Mouse (Mus musculus): Measurements from ENCODE around the gene Endod1. TPM values are rescaled to one million over a fixed set of nuclear protein-coding genes. Genes with fewer than 3 reads are reported as not detected.

Endod1 gene
- total RNA-seq, 2 experiments from 2014 or later, result 19.1 to 20.1 TPM

DNA sequence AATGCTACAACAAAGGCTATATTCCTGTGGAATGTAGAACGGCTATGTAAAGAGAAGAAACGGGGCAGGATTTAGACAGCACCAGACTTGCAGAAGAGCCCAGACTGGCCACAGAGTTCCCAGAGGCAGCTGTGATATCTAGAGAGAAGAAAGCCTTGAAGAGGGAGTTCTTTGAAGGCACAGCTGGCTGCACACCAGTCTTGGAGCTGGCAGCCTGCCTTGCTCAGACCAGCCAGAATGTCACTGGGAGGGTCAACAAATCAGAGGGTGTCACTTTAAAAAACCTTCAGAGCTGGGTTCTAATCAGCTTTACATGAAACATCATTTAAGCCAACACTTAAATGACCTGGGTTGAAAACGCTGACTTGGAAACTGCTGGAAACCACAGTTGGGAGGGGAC is 42.6 kb downstream of the Endod1 start:
- ATAC-seq (replicated peaks; ENCODE audit: poor library complexity), result no peak

DNA sequence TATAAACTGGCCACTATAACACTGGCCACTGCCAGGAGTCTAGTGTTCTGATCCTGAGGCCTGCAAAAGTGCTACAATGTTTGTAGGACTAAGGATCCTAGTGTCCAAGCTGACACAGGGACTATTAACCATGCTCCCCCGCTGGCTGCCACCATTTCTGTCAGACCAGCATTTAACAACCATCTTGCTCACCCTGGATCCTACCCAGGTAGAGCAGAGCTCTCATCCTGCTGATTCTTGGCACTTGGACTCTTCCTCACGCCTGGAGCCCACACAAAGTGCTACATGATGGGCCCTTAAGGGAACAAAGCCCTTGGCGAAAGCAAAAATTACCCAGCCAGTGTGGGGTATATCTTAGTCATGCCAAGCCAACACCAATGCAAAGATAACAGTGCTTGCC is 44.4 kb downstream of the Endod1 start:
- no peak for ATAC-seq (replicated peaks; ENCODE audit: poor library complexity)

DNA sequence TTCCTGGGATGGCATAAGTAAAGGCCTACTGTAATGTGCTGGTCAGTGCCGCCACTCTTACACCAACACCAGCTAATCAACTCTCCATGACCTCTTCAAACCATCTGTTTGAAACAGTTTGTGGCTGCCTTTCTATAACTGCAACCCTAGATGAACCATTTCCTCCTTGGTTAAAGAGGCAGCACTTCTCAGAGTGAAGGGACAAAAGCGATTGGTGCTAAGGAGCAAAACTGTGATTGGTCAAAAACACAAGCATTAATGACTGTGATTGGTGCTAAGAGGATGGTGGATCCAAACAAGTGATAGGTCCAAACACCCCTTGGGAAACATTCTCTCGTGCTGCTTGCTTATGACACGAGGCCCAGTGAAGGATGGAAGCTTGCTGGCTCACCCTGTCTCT is 45.5 kb downstream of the Endod1 start:
- ATAC-seq (replicated peaks; ENCODE audit: poor library complexity), result no peak

DNA sequence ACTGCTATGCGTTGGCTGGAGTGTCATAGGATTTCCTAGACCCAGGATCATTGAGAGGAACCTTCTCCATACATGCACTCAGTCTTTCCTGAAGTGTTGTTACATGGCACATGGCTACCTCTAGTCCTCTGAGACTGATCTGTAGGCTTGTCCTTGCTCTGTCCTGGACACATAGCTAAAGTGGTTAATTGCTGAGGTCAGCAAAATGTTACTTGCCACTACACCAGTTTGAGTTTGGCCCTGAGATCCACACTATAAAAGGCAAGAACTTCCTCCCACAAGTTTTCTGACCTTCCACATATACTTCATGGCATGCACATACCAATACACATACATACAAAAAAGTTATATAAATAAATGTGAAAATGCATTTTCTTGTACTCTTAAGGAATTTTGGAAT is 64.7 kb downstream of the Endod1 start:
- no peak for ATAC-seq (replicated peaks; ENCODE audit: poor library complexity)

DNA sequence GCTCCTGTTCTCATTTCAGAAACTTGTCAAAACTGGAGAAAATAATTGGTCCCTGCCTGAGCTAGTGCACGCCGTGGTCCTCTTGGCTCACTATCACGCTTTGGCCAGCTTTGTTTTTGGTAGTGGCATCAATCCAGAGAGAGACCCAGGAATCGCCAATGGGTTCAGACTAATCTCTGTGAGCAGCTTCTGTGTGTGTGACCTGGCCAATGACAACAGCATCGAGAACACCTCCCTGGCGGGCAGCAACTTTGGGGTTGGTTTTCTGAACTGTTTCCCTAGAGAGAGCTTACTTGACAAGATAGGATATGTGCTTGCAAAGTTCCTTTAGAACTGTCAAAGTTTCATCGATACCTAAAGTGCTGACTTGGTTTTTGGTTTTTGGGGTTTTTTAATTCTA is 66.8 kb downstream of the Endod1 start:
- ATAC-seq (replicated peaks; ENCODE audit: poor library complexity), result no peak

DNA sequence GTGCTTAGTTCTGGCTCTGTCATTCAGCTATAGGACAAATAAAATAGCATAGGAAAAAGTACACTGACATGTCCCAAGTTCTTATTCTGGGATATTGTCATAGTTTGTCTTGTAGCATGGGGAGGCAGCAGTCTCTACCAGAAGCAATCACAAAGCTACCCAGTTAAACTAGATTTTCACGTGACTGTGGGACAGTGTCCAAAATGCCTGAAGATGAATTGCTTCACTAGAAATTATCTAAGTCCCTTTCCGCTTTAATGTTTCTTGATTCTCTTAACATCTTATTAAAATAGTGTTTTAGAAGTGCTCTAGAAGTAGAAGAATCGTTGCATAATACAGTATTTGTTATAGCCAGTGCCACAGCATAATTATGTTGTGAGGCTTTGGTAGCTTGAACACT is 67.3 kb downstream of the Endod1 start:
- ATAC-seq (replicated peaks; ENCODE audit: poor library complexity), result no peak

DNA sequence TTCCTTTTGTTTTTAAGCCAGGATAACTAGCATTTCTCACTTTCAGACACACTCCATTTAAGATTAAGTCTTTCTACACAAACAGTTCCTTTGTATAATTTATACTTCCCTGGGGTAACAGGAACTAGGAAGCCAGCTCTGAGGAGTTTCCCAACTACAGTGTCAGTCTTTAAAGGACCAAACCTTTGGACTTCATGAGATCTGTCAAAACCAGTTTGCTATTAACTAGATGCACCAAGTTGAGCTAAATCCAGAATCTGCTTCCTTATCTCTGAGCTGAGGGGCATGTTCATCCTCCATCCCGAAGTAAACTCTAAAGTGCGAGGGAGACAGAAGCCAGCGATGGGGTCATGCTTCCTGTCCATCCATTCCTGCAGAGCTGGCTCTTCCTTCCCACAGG is 74.0 kb downstream of the Endod1 start:
- ATAC-seq (replicated peaks; ENCODE audit: poor library complexity), result no peak

DNA sequence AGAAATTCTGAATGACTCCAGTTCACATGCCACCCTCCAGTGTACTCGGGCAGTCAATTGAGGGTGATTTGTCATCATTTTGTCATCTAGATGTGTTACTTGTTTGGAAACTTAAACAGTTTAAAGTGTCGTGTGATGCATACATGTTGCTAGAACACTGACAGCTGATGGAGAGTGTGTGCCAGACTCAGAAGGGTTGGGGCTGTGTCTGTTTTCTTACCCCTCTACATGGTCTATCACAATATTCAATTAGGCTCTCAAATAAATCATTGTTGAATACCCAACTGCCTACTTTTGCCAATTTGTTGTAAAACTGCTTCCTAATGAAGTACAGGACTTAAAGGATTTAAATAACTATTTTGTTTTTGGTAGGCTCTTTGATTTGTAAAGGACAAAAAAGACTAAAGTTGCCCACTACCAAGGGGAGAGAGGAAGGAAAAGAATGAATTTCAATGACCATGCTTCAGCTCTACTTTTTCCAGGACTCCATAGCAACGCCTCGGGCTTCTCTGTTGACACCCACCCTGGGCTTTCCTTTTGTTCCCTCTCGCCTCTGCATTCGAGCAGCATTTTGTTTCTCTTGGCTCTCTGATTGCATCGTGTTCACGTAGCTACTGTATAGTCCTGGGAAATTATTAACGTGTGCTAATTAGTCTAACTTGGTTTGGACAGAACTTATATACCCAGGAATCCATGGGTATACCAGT is 76.9 kb downstream of the Endod1 start:
- ATAC-seq (replicated peaks; ENCODE audit: poor library complexity), result no peak

Other genes with a start within 250 kb of the Endod1 start
- 6.1 and 7.5 TPM in 2 replicates for gene Sesn3, start 106.4 kb downstream of the Endod1 start, total RNA-seq (2015)
- 4.5 and 5.6 TPM in 2 replicates for gene Sesn3, start 106.4 kb downstream of the Endod1 start, total RNA-seq (2017)
- gene Kdm4d, start 119.0 kb upstream of the Endod1 start, total RNA-seq (2015), result 0.17 TPM in 1 of 2 replicates, not detected in the other
- 0.12 and 0.84 TPM in 2 replicates for gene Kdm4d, start 119.0 kb upstream of the Endod1 start, total RNA-seq (2017)
- 199 and 231 TPM in 2 replicates for gene Cwc15, start 119.1 kb upstream of the Endod1 start, total RNA-seq (2015)
- 247 and 284 TPM in 2 replicates for gene Cwc15, start 119.1 kb upstream of the Endod1 start, total RNA-seq (2017)